Mouse (Mus musculus): ENCODE data around the gene Ccdc191. TPM values are rescaled to one million over a fixed set of nuclear protein-coding genes. Genes with fewer than 3 reads are reported as not detected.
A peak's percentile ranks its signal among the peaks of the same experiment; 100 is the strongest.

The Ccdc191 gene
- polyA plus RNA-seq, 1 experiment from 2014 or later: 13.2 TPM

- H3K27me3 ChIP-seq (ENCODE audit: control insufficient read depth, insufficient read depth, low read length): no peaks in the 10 kb centered on the region
- ATAC-seq (ENCODE audit: insufficient read depth, low FRiP score): no peak
- no peaks in the 10 kb centered on the region for H3K4me1 ChIP-seq (ENCODE audit: control insufficient read depth, insufficient read depth, low read length)
- H3K9me3 ChIP-seq (replicated peaks; ENCODE audit: control insufficient read depth, low read length): no peaks in the 10 kb centered on the region
- no peak overlapping the region for H3K4me2 ChIP-seq (ENCODE audit: low read depth, low read length)
- H3K27ac ChIP-seq (ENCODE audit: low read length): no peak overlapping the region
- no peak overlapping the region for H3K9ac ChIP-seq (ENCODE audit: low read length)
- 81% methylated on average over 3 of the region's 3 CpGs for WGBS
- no peaks in the 10 kb centered on the region for H3K36me3 ChIP-seq (ENCODE audit: control insufficient read depth, insufficient read depth, low read length)
- H3K4me3 ChIP-seq (replicated peaks; ENCODE audit: low read length): no peak overlapping the region
Observed at GRCm38 (mm10) chr16:43963780-43964179, 74.2 kb downstream of the Ccdc191 start.

DNA sequence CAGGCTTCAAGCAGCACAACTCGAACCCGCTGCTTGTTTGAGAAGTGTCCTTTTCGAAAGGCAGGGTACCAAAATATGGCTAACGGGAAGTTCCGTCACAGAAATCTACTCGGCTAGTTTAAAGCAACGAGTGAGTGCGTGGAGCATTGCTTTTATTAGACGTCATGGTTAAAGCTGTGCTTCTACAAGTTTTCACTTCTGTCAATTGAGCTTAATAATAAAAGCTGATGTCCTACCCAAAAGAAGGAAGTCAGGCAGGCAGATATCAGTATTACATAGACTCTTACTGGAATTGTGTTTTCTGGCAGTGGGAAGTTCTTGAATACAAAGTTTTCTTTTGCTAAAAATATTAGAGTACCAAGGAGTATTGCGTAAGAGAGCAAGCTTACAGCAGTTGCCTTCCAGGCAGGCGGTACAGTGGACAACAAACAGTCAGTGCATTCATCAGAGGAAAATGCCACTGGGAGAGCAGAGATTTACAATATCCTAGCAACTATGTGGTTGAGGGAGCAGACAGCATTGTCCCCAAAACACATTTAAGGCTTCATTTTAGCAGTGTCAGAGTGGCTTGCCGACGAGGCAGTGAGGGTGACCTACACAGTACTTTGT is 76.3 kb downstream of the Ccdc191 start:
- H3K9ac ChIP-seq (ENCODE audit: low read length): no peak overlapping the region
- no peak overlapping the region for H3K4me3 ChIP-seq (replicated peaks; ENCODE audit: low read length)
- no peaks in the 10 kb centered on the region for H3K36me3 ChIP-seq (ENCODE audit: control insufficient read depth, insufficient read depth, low read length)
- no peaks in the 10 kb centered on the region for H3K27me3 ChIP-seq (ENCODE audit: control insufficient read depth, insufficient read depth, low read length)
- WGBS: 87% methylated on average over 13 of the region's 13 CpGs
- ATAC-seq (ENCODE audit: insufficient read depth, low FRiP score): no peak
- H3K4me1 ChIP-seq (ENCODE audit: control insufficient read depth, insufficient read depth, low read length): no peaks in the 10 kb centered on the region
- no peak overlapping the region for H3K27ac ChIP-seq (ENCODE audit: low read length)
- H3K9me3 ChIP-seq (replicated peaks; ENCODE audit: control insufficient read depth, low read length): no peaks in the 10 kb centered on the region
- no peak overlapping the region for H3K4me2 ChIP-seq (ENCODE audit: low read depth, low read length)

DNA sequence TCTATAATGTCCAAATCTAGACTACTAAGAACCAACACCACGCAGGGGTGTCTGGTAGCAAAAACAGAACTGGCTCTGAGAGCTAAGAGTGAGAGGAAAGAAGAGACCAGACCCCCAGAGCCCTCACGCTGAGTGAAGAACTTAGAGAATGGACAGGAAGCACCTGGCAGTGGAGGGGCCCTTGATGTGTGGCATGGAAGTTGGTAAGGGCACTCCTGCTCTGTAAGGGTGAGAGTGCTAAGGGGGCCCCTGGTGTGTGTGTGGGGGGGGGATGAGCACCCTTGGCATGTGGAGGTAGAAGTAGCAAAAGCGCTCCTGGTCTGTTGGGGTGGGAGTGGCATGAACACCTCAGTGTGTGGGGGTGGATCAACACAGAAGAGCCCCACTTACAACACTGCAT is 80.8 kb downstream of the Ccdc191 start:
- no peak overlapping the region for H3K4me3 ChIP-seq (replicated peaks; ENCODE audit: low read length)
- ATAC-seq (ENCODE audit: insufficient read depth, low FRiP score): no peak
- WGBS: 83% methylated on average over 3 of the region's 3 CpGs

DNA sequence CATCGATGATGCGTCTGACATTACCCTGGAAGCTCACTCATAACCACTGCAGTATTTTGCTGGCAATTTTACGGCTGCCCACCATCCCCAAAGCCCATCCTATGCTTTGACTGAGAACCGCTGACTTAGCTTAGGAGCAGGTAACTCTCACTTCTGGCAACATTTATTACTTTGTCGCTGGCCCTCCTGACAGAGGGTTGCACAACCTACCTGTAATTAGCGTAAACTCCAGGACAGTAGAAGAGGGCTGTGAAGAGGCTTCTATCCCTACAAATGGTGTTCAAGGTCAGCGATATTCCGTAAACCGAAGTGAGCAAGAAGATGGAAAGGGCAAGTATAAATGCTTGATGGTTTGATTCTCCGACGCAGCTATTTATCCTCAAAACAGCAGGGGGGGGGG is 81.6 kb downstream of the Ccdc191 start:
- H3K36me3 ChIP-seq (ENCODE audit: control insufficient read depth, insufficient read depth, low read length): no peaks in the 10 kb centered on the region
- H3K4me1 ChIP-seq (ENCODE audit: control insufficient read depth, insufficient read depth, low read length): no peaks in the 10 kb centered on the region
- no peak overlapping the region for H3K4me2 ChIP-seq (ENCODE audit: low read depth, low read length)
- no peaks in the 10 kb centered on the region for H3K9me3 ChIP-seq (replicated peaks; ENCODE audit: control insufficient read depth, low read length)
- H3K27ac ChIP-seq (ENCODE audit: low read length): no peak overlapping the region
- no peak overlapping the region for H3K4me3 ChIP-seq (replicated peaks; ENCODE audit: low read length)
- H3K27me3 ChIP-seq (ENCODE audit: control insufficient read depth, insufficient read depth, low read length): no peaks in the 10 kb centered on the region
- no peak for ATAC-seq (ENCODE audit: insufficient read depth, low FRiP score)
- no peak overlapping the region for H3K9ac ChIP-seq (ENCODE audit: low read length)
- 95% methylated on average over 11 of the region's 11 CpGs for WGBS

More for the DNA sequence above, 80.8 kb downstream of the Ccdc191 start:
- Histone ChIP-seq H3K9ac (ENCODE audit: low read length) (no peak overlapping the region), H3K27ac (ENCODE audit: low read length) (no peak overlapping the region), H3K4me1 (ENCODE audit: control insufficient read depth, insufficient read depth, low read length) (no peaks in the 10 kb centered on the region), H3K4me2 (ENCODE audit: low read depth, low read length) (no peak overlapping the region), H3K9me3 (replicated peaks; ENCODE audit: control insufficient read depth, low read length) (no peaks in the 10 kb centered on the region), H3K36me3 (ENCODE audit: control insufficient read depth, insufficient read depth, low read length) (no peaks in the 10 kb centered on the region), H3K27me3 (ENCODE audit: control insufficient read depth, insufficient read depth, low read length) (no peaks in the 10 kb centered on the region)

- no peaks in the 10 kb centered on the region for H3K36me3 ChIP-seq (ENCODE audit: control insufficient read depth, insufficient read depth, low read length)
- H3K4me2 ChIP-seq (ENCODE audit: low read depth, low read length): no peak overlapping the region
- 69% methylated on average over 9 of the region's 9 CpGs for WGBS
- no peaks in the 10 kb centered on the region for H3K9me3 ChIP-seq (replicated peaks; ENCODE audit: control insufficient read depth, low read length)
- ATAC-seq (ENCODE audit: insufficient read depth, low FRiP score): peak; percentile 75; the same call in 1 of the 2 replicates
- H3K4me3 ChIP-seq (replicated peaks; ENCODE audit: low read length): no peak overlapping the region
- no peaks in the 10 kb centered on the region for H3K27me3 ChIP-seq (ENCODE audit: control insufficient read depth, insufficient read depth, low read length)
- H3K4me1 ChIP-seq (ENCODE audit: control insufficient read depth, insufficient read depth, low read length): no peaks in the 10 kb centered on the region
- no peak overlapping the region for H3K9ac ChIP-seq (ENCODE audit: low read length)
- no peak overlapping the region for H3K27ac ChIP-seq (ENCODE audit: low read length)
Observed at GRCm38 (mm10) chr16:43971741-43972140, 82.1 kb downstream of the Ccdc191 start.

GRCm38 (mm10) chr16:43972391-43972790 is 82.8 kb downstream of the Ccdc191 start:
- Histone ChIP-seq H3K9me3 (replicated peaks; ENCODE audit: control insufficient read depth, low read length) (no peaks in the 10 kb centered on the region), H3K27ac (ENCODE audit: low read length) (no peak overlapping the region), H3K27me3 (ENCODE audit: control insufficient read depth, insufficient read depth, low read length) (no peaks in the 10 kb centered on the region), H3K4me3 (replicated peaks; ENCODE audit: low read length) (no peak overlapping the region), H3K4me2 (ENCODE audit: low read depth, low read length) (no peak overlapping the region), H3K9ac (ENCODE audit: low read length) (no peak overlapping the region), H3K36me3 (ENCODE audit: control insufficient read depth, insufficient read depth, low read length) (no peaks in the 10 kb centered on the region), H3K4me1 (ENCODE audit: control insufficient read depth, insufficient read depth, low read length) (no peaks in the 10 kb centered on the region)
- 93% methylated on average over 2 of the region's 2 CpGs for WGBS
- no peak for ATAC-seq (ENCODE audit: insufficient read depth, low FRiP score)

DNA sequence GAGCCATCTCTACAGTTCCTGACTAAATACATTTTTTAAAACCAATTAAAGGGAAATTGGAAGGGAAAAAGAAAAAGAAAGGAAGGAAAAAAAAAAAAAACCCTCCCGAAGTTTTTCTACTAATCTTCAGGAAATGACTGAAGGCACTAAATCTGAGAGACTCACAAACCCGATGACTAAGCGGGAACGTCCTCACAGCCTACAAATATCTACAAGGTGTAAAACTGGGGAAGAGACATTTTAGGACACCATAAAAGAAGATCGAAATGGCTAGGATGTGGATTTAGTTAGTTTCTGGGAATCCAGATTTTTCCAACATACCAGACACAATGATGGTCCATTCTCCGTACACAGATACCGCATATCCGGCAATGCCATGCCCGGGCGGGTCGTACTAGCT is 83.5 kb downstream of the Ccdc191 start:
- 88% methylated on average over 11 of the region's 11 CpGs for WGBS
- Histone ChIP-seq H3K9me3 (replicated peaks; ENCODE audit: control insufficient read depth, low read length) (no peaks in the 10 kb centered on the region), H3K27ac (ENCODE audit: low read length) (no peak overlapping the region), H3K4me2 (ENCODE audit: low read depth, low read length) (no peak overlapping the region), H3K9ac (ENCODE audit: low read length) (no peak overlapping the region), H3K27me3 (ENCODE audit: control insufficient read depth, insufficient read depth, low read length) (no peaks in the 10 kb centered on the region), H3K4me3 (replicated peaks; ENCODE audit: low read length) (no peak overlapping the region), H3K4me1 (ENCODE audit: control insufficient read depth, insufficient read depth, low read length) (no peaks in the 10 kb centered on the region), H3K36me3 (ENCODE audit: control insufficient read depth, insufficient read depth, low read length) (no peaks in the 10 kb centered on the region)
- ATAC-seq (ENCODE audit: insufficient read depth, low FRiP score): no peak

- ATAC-seq (ENCODE audit: insufficient read depth, low FRiP score): no peak
- H3K27me3 ChIP-seq (ENCODE audit: control insufficient read depth, insufficient read depth, low read length): no peaks in the 10 kb centered on the region
- H3K9me3 ChIP-seq (replicated peaks; ENCODE audit: control insufficient read depth, low read length): no peaks in the 10 kb centered on the region
- no peak overlapping the region for H3K4me2 ChIP-seq (ENCODE audit: low read depth, low read length)
- WGBS: 83% methylated on average over 22 of the region's 22 CpGs
- H3K4me3 ChIP-seq (replicated peaks; ENCODE audit: low read length): no peak overlapping the region
- H3K9ac ChIP-seq (ENCODE audit: low read length): no peak overlapping the region
- no peaks in the 10 kb centered on the region for H3K36me3 ChIP-seq (ENCODE audit: control insufficient read depth, insufficient read depth, low read length)
- H3K4me1 ChIP-seq (ENCODE audit: control insufficient read depth, insufficient read depth, low read length): no peaks in the 10 kb centered on the region
- no peak overlapping the region for H3K27ac ChIP-seq (ENCODE audit: low read length)
Observed at GRCm38 (mm10) chr16:43973606-43974220, 84.1 kb downstream of the Ccdc191 start.

DNA sequence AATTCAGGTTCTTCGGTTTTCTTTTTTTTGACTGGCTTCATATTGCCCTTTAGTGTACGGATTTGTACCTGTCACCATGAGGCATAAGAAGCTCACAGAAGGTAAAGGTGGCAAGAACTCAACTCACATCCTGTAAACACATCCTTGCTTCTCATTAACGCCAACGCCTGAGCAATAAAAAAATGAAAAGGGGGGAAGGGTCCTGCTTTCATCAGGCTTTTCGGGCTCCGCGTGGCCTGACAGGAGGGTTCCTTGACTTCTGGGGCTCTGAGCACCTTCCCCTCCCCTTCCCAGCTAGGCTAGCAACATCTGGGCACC is 89.4 kb downstream of the Ccdc191 start:
- Histone ChIP-seq H3K36me3 (ENCODE audit: control insufficient read depth, insufficient read depth, low read length) (no peaks in the 10 kb centered on the region), H3K27ac (ENCODE audit: low read length) (no peak overlapping the region), H3K27me3 (ENCODE audit: control insufficient read depth, insufficient read depth, low read length) (no peaks in the 10 kb centered on the region), H3K9me3 (replicated peaks; ENCODE audit: control insufficient read depth, low read length) (no peaks in the 10 kb centered on the region), H3K4me2 (ENCODE audit: low read depth, low read length) (peak overlapping the region; percentile 99), H3K9ac (ENCODE audit: low read length) (peak overlapping the region; percentile 79), H3K4me3 (replicated peaks; ENCODE audit: low read length) (peak overlapping the region; percentile 79), H3K4me1 (ENCODE audit: control insufficient read depth, insufficient read depth, low read length) (0 out of 2 replicates have a peak, but pooled peaks cover 3% of the 10 kb centered on the region)
- 18% methylated on average over 7 of the region's 7 CpGs for WGBS
- ATAC-seq (ENCODE audit: insufficient read depth, low FRiP score): no peak

All from stomach, embryonic 16.5 days (tissue).